Mouse (Mus musculus): ENCODE measurements around the gene Pgp.

- TF ChIP-seq POLR2A (IDR thresholded peaks at IDR 0.05; ENCODE audit: control insufficient read depth, low read depth, low read length), result no peak
- TF ChIP-seq CTCF (IDR thresholded peaks at IDR 0.05; ENCODE audit: control insufficient read depth, insufficient read depth, insufficient replicate concordance, low read depth, low read length), result no peak
These were observed 43.0 kb upstream of the Pgp start for GRCm38 (mm10) chr17:24427170-24427557.
